In genomic region chr1:153601928-153602631, GRCm38 (mm10) we compare ENCODE assay signal across 18 mouse cellular contexts. TPM values are rescaled to one million over a fixed set of nuclear protein-coding genes. Genes with fewer than 3 reads are reported as not detected.
DNase-seq lines count a peak whose midpoint lies in the region; ATAC-seq and TF ChIP-seq lines count a peak whose summit lies in the region.
"Had no signal": no experiment of that assay in that cellular context is flagged by ENCODE, and none has a peak within 500 bp of the region (broad histone marks: within the 10 kb centered on the region; RNA-seq: fewer than 3 reads in every experiment).

No protein-coding gene starts in this region.

- no peak for TF ChIP-seq CTCF in cerebellum, adult 2 months (IDR thresholded peaks at IDR 0.05; ENCODE audit: borderline replicate concordance, insufficient read depth, low read depth, low read length)

- TF ChIP-seq POLR2A in cerebellum, adult 2 months (IDR thresholded peaks at IDR 0.05; ENCODE audit: borderline replicate concordance, insufficient read depth, low read length): no peak

- no peak overlapping the region for H3K27ac ChIP-seq in cerebellum, adult 2 months (ENCODE audit: insufficient read depth, low read length)
- peak overlapping the region; percentile 4 to 14; a peak in 2 of 4 replicates for H3K27ac ChIP-seq in heart, embryonic 14.5 days (replicated peaks in 1 of 2; ENCODE audit: control insufficient read depth in 1 of 2, insufficient read depth in 1 of 2, low read depth in 2 of 2, low read length in 2 of 2)
- peak overlapping the region; percentile 17 for H3K27ac ChIP-seq in midbrain, embryonic 15.5 days
- H3K27ac ChIP-seq: macrophage had no signal

- peak; percentile 25 to 42 for DNase-seq in cerebellum, postnatal 10 days
- DNase-seq in cerebellum, adult 2 months: no peak
- no peak for DNase-seq in heart, adult 9 months (ENCODE audit: low spot score in 2 of 2)
- peak; percentile 21 for DNase-seq in retina, postnatal 1 day
- no peak for DNase-seq in retina, embryonic 14.5 days (ENCODE audit: low spot score)
- DNase-seq: adrenal gland, postnatal 10 days; cerebellum, postnatal 36 days; gastrocnemius, postnatal 14 days; kidney, adult 11 months; thymus, adult 18-20 months had no signal

- no peak overlapping the region for H3K4me3 ChIP-seq in cerebellum, adult 2 months (replicated peaks; ENCODE audit: insufficient read depth, low read depth, low read length)
- no peak overlapping the region for H3K4me3 ChIP-seq in heart, embryonic 14.5 days (ENCODE audit: control insufficient read depth in 1 of 2, insufficient read depth in 1 of 2, low read depth in 1 of 2, low read length in 2 of 2)
- H3K4me3 ChIP-seq in midbrain, embryonic 15.5 days: no peak overlapping the region
- H3K4me3 ChIP-seq: myocyte had no signal

- WGBS in cerebellum, adult 2 months: 61% methylated on average over 13 of the region's 13 CpGs
- WGBS in heart, embryonic 14.5 days: 9% methylated on average over 13 of the region's 13 CpGs
- WGBS in midbrain, embryonic 15.5 days: 49% methylated on average over 13 of the region's 13 CpGs

- H3K4me1 ChIP-seq in cerebellum, adult 2 months (ENCODE audit: control insufficient read depth, insufficient read depth, low read length): no peaks in the 10 kb centered on the region
- H3K4me1 ChIP-seq in heart, embryonic 14.5 days (ENCODE audit: control insufficient read depth in 2 of 2, insufficient read depth in 2 of 2, low read length in 2 of 2): peaks cover 10 to 24% of the 10 kb centered on the region in 2 experiments
- H3K4me1 ChIP-seq in midbrain, embryonic 15.5 days: peaks cover 17% of the 10 kb centered on the region

- H3K4me2 ChIP-seq in heart, embryonic 14.5 days (ENCODE audit: low read length): peak overlapping the region; percentile 49
- no peak overlapping the region for H3K4me2 ChIP-seq in midbrain, embryonic 15.5 days

- H3K36me3 ChIP-seq in heart, embryonic 14.5 days (ENCODE audit: control insufficient read depth, insufficient read depth, low read length): no peaks in the 10 kb centered on the region
- H3K36me3 ChIP-seq in midbrain, embryonic 15.5 days (replicated peaks): no peaks in the 10 kb centered on the region

- H3K9ac ChIP-seq in heart, embryonic 14.5 days (ENCODE audit: low read length): no peak overlapping the region
- H3K9ac ChIP-seq in midbrain, embryonic 15.5 days: no peak overlapping the region

- no peaks in the 10 kb centered on the region for H3K9me3 ChIP-seq in heart, embryonic 14.5 days (ENCODE audit: control insufficient read depth, low read length)
- no peaks in the 10 kb centered on the region for H3K9me3 ChIP-seq in midbrain, embryonic 15.5 days

- no peak for ATAC-seq in heart, embryonic 14.5 days (ENCODE audit: insufficient number of reproducible peaks, insufficient read depth, low FRiP score, low read depth)
- no peak for ATAC-seq in midbrain, embryonic 15.5 days (replicated peaks)
- no peak for ATAC-seq in activated CD4-positive, CD25-positive, alpha-beta regulatory T cell, adult 4 months
- ATAC-seq: hindbrain, embryonic 16.5 days had no signal

- no peaks in the 10 kb centered on the region for H3K27me3 ChIP-seq in cerebellum, adult 2 months (ENCODE audit: control insufficient read depth, insufficient read depth, low read length)
- no peaks in the 10 kb centered on the region for H3K27me3 ChIP-seq in heart, embryonic 14.5 days (ENCODE audit: control insufficient read depth, insufficient read depth, low read length)
- H3K27me3 ChIP-seq in midbrain, embryonic 15.5 days (replicated peaks): no peaks in the 10 kb centered on the region

RNA-seq across cellular contexts. Expression of gene Rgs8, which starts 50.7 kb away (rescaled TPM):
- 371 and 430 TPM in 2 replicates for polyA plus RNA-seq in cerebellum, adult 2 months (2012; rRNA removed)
- polyA plus RNA-seq in heart, embryonic 14.5 days (2014; fragmentation: Nextera tagmentation; extraction: Ambion mirVana): 0.08 and 0.58 TPM in 2 replicates
- 42.0 and 46.9 TPM in 2 replicates for polyA plus RNA-seq in midbrain, embryonic 15.5 days (2015; fragmentation: Nextera tagmentation; extraction: Ambion mirVana)
- polyA plus RNA-seq in activated CD4-positive, CD25-positive, alpha-beta regulatory T cell, adult 4 months (2017; shearing (Covaris generic)): under 1 TPM in 1 of 2 experiments, not detected in 1; 0.09 TPM
- polyA plus RNA-seq: liver, embryonic 16.5 days; macrophage; urinary bladder, adult 2 months had no signal

RNA-seq across cellular contexts. Expression of gene Npl, which starts 52.2 kb away (rescaled TPM):
- polyA plus RNA-seq in cerebellum, adult 2 months (2012; rRNA removed): 2.9 and 3.8 TPM in 2 replicates
- 5.6 and 6.8 TPM in 2 replicates for polyA plus RNA-seq in heart, embryonic 14.5 days (2014; fragmentation: Nextera tagmentation; extraction: Ambion mirVana)
- polyA plus RNA-seq in midbrain, embryonic 15.5 days (2015; fragmentation: Nextera tagmentation; extraction: Ambion mirVana): 11.5 and 12.4 TPM in 2 replicates
- polyA plus RNA-seq in activated CD4-positive, CD25-positive, alpha-beta regulatory T cell, adult 4 months (2017; shearing (Covaris generic)): not detected

Comparison
In these comparisons a context has a peak if more than half of its experiments do, and no peak if none do; other contexts are left out.
1. DNase-seq: peak in cerebellum, postnatal 10 days (2 of 2) and retina, postnatal 1 day (single experiment); none in cerebellum, adult 2 months (0 of 2), heart, adult 9 months (0 of 2) and retina, embryonic 14.5 days (single experiment).
2. RNA of gene Rgs8, which starts 50.7 kb away (polyA plus RNA-seq): 371 to 430 TPM in cerebellum, adult 2 months and 42.0 to 46.9 TPM in midbrain, embryonic 15.5 days; 0.08 to 0.58 TPM in heart, embryonic 14.5 days and 0.09 TPM in activated CD4-positive, CD25-positive, alpha-beta regulatory T cell, adult 4 months; every median in the first group is over 10 times any median in the second.